Mouse (Mus musculus) forebrain, embryonic 16.5 days (tissue): ENCODE results near the gene Cbx8. TPM values are rescaled to one million over a fixed set of nuclear protein-coding genes. Genes with fewer than 3 reads are reported as not detected.

Experiments used
- ATAC-seq: fragments of 200-750 bp; cut with Nextera tagmentation; 2 replicates; pipeline ENCODE4 v1.8.0; 2017; ENCODE audit warnings: mild to moderate bottlenecking, moderate library complexity
- H3K27ac ChIP-seq: fragments of 300-500 bp; sonication (generic); 2 replicates; pipeline ENCODE4 v1.5.1; 2014; ENCODE audit warnings: low read length, control low read depth
- H3K27me3 ChIP-seq: fragments of 300-500 bp; sonication (generic); replicated peaks from 2 replicates; pipeline ENCODE4 v1.6.1; 2014; ENCODE audit warnings: low read length; ENCODE audit not compliant: control insufficient read depth, insufficient read depth
- H3K36me3 ChIP-seq: fragments of 300-500 bp; sonication (generic); 2 replicates; pipeline ENCODE4 v1.6.1; 2014; ENCODE audit not compliant: control insufficient read depth, insufficient read depth
- H3K4me1 ChIP-seq: fragments of 300-500 bp; sonication (generic); replicated peaks from 2 replicates; pipeline ENCODE4 v1.6.1; 2014; ENCODE audit warnings: low read length; ENCODE audit not compliant: control insufficient read depth, insufficient read depth
- H3K4me2 ChIP-seq: fragments of 300-500 bp; sonication (generic); 2 replicates; pipeline ENCODE4 v1.6.1; 2014; ENCODE audit warnings: mild to moderate bottlenecking, low read length, control low read depth
- H3K4me3 ChIP-seq: fragments of 300-500 bp; sonication (generic); replicated peaks from 2 replicates; pipeline ENCODE4 v1.5.1; 2014; ENCODE audit warnings: mild to moderate bottlenecking, low read length, control low read depth
- H3K9ac ChIP-seq: fragments of 300-500 bp; sonication (generic); replicated peaks from 2 replicates; pipeline ENCODE4 v1.6.1; 2014; ENCODE audit warnings: low read depth, low read length, control low read depth
- H3K9me3 ChIP-seq: fragments of 300-500 bp; sonication (generic); 2 replicates; pipeline ENCODE4 v1.6.1; 2016; ENCODE audit warnings: low read length; ENCODE audit not compliant: control insufficient read depth
- WGBS: fragments of 180-500 bp; shearing (Covaris S2); extraction: QIAGEN DNeasy Blood & Tissue Kit; methylation state at CpG from one replicate; pipeline ENCODE4 v1.1.7; 2014; 5-methylcytosine and 5-hydroxymethylcytosine counted together
- polyA plus RNA-seq: library from polyadenylated mRNA; unstranded; fragments of >200 nt; fragmentation: Nextera tagmentation; extraction: Ambion mirVana; gene quantifications from 2 replicates; pipeline ENCODE4 v1.2.1, GENCODE M21; 2015

The Cbx8 gene
- polyA plus RNA-seq, 1 experiment from 2014 or later, result 12.3 TPM

DNA sequence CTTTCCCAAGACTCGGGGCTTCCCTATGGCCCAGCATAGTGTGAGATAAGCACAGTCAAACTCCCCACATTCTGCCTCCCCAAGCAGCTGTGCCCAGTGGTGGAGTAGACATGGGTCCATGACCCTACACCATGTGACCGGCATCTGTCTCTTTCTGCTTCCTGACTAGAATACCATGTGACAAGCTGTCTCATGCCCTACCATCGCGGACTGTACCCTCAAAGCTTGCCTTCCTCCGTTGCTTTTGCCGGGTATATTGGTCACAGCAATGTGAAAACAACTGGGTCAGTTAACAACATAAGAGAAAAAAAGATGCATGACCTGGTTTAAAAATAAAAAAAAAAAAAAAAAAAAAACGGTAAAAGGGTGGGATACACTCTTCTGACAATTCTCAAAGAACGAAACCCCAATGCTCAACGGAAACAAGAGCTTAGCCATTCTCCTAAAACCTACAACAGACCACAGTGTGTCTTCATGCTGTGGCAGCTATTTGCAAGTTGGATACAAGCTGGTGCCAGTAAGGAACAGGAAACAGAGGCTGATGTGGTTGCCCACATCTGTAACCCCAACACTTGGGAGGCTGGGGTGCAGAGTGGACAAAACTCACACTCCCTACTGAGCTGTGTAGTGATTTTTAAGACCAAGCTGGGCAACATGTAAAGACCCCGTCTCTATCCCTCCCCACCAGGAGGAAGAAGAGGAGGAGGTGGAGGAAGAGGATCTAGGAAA, 35.1 kb downstream of the Cbx8 start:
- Histone ChIP-seq H3K9ac (no peak overlapping the region), H3K9me3 (peaks cover 3% of the 10 kb centered on the region; the same call in 1 of the 2 replicates), H3K36me3 (no peaks in the 10 kb centered on the region), H3K4me3 (no peak overlapping the region), H3K27me3 (0 out of 2 replicates have a peak, but pooled peaks cover 2% of the 10 kb centered on the region), H3K4me2 (no peak overlapping the region), H3K27ac (no peak overlapping the region), H3K4me1 (no peaks in the 10 kb centered on the region)
- 89% methylated on average over 10 of the region's 10 CpGs for WGBS
- no peak for ATAC-seq

GRCm38 (mm10) chr11:119001493-119002128, 39.2 kb downstream of the Cbx8 start:
- H3K9me3 ChIP-seq, result peaks cover 3% of the 10 kb centered on the region; the same call in 1 of the 2 replicates
- no peak overlapping the region for H3K9ac ChIP-seq
- H3K4me2 ChIP-seq, result no peak overlapping the region
- H3K36me3 ChIP-seq, result no peaks in the 10 kb centered on the region
- no peak for ATAC-seq
- no peak overlapping the region for H3K4me3 ChIP-seq
- H3K27me3 ChIP-seq, result 0 out of 2 replicates have a peak, but pooled peaks cover 2% of the 10 kb centered on the region
- peaks cover 11% of the 10 kb centered on the region for H3K4me1 ChIP-seq
- no peak overlapping the region for H3K27ac ChIP-seq
- 81% methylated on average over 4 of the region's 4 CpGs for WGBS

GRCm38 (mm10) chr11:119000877-119001276, 39.9 kb downstream of the Cbx8 start:
- H3K27me3 ChIP-seq, result 0 out of 2 replicates have a peak, but pooled peaks cover 2% of the 10 kb centered on the region
- H3K36me3 ChIP-seq, result no peaks in the 10 kb centered on the region
- H3K4me1 ChIP-seq, result peaks cover 11% of the 10 kb centered on the region
- H3K27ac ChIP-seq, result no peak overlapping the region
- no peak for ATAC-seq
- H3K9me3 ChIP-seq, result peaks cover 3% of the 10 kb centered on the region; the same call in 1 of the 2 replicates
- H3K4me3 ChIP-seq, result no peak overlapping the region
- 75% methylated on average over 2 of the region's 2 CpGs for WGBS
- H3K9ac ChIP-seq, result no peak overlapping the region
- H3K4me2 ChIP-seq, result no peak overlapping the region

- peak overlapping the region; percentile 31 for H3K9ac ChIP-seq
- peak; percentile 51 for ATAC-seq
- 2% methylated on average over 26 of the region's 26 CpGs for WGBS
Measured at GRCm38 (mm10) chr11:118999361-118999804, 41.4 kb downstream of the Cbx8 start.

GRCm38 (mm10) chr11:118998540-118999265, 42.1 kb downstream of the Cbx8 start:
- Histone ChIP-seq H3K4me2 (peak overlapping the region; percentile 57), H3K9me3 (peaks cover 3% of the 10 kb centered on the region; the same call in 1 of the 2 replicates), H3K27me3 (0 out of 2 replicates have a peak, but pooled peaks cover 2% of the 10 kb centered on the region), H3K9ac (peak overlapping the region; percentile 31), H3K4me3 (peak overlapping the region; percentile 30), H3K36me3 (no peaks in the 10 kb centered on the region), H3K27ac (no peak overlapping the region; the same call in 1 of the 2 replicates), H3K4me1 (peaks cover 17% of the 10 kb centered on the region)
- WGBS, result 3% methylated on average over 30 of the region's 30 CpGs
- peak; percentile 90 for ATAC-seq

More at GRCm38 (mm10) chr11:118999361-118999804, 41.4 kb downstream of the Cbx8 start:
- peak overlapping the region; percentile 57 for H3K4me2 ChIP-seq
- H3K9me3 ChIP-seq, result peaks cover 3% of the 10 kb centered on the region; the same call in 1 of the 2 replicates
- H3K27ac ChIP-seq, result no peak overlapping the region
- H3K4me3 ChIP-seq, result peak overlapping the region; percentile 30
- H3K4me1 ChIP-seq, result peaks cover 17% of the 10 kb centered on the region
- no peaks in the 10 kb centered on the region for H3K36me3 ChIP-seq
- 0 out of 2 replicates have a peak, but pooled peaks cover 2% of the 10 kb centered on the region for H3K27me3 ChIP-seq

DNA sequence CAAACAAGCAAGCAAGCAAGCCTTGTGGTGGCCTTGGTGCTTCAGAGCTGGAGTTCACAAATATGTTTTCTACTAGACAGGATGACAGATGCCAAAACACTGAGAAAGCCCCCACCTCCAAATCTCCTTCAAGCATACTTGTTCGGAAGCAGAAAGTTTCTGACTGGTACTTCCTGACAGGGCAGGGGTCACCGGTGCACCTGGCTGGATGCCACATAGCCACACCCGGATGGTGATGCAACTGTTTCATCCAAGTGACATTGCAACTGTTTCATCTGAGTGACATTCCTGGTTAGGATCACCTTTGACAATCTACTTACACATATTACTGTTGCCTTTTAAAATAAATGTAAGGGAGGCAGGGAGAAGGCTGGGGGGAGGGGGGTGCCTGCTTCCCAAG, 43.6 kb downstream of the Cbx8 start:
- H3K4me2 ChIP-seq, result no peak overlapping the region
- peaks cover 17% of the 10 kb centered on the region for H3K4me1 ChIP-seq
- no peaks in the 10 kb centered on the region for H3K36me3 ChIP-seq
- 0 out of 2 replicates have a peak, but pooled peaks cover 2% of the 10 kb centered on the region for H3K27me3 ChIP-seq
- no peak overlapping the region for H3K4me3 ChIP-seq
- no peak for ATAC-seq
- H3K9me3 ChIP-seq, result peaks cover 3% of the 10 kb centered on the region; the same call in 1 of the 2 replicates
- no peak overlapping the region for H3K27ac ChIP-seq
- whole genome bisulfite sequencing, result 83% methylated on average over 3 of the region's 3 CpGs
- H3K9ac ChIP-seq, result no peak overlapping the region

DNA sequence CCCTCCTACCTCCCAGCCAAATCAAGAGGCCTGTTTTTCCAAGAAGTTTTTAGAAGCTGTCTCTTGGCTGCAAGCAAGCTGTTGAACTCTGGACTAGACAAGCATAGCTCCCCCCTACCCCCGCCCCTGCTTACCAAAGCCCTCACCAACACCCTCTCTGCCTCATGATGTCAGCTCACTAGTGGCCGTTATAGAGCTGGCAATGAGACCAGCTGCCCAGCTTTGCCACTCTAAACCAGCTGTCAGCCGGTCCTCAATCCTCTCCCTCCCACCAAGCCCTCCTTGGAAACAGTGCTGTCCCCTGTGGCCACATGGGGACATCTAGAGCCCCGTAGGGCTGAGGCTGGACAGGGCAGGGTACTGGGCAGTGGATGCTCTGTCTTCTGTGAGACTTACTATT, 45.3 kb downstream of the Cbx8 start:
- Histone ChIP-seq H3K27me3 (no peaks in the 10 kb centered on the region), H3K9me3 (no peaks in the 10 kb centered on the region), H3K4me2 (no peak overlapping the region), H3K4me1 (peaks cover 17% of the 10 kb centered on the region), H3K9ac (no peak overlapping the region), H3K36me3 (no peaks in the 10 kb centered on the region), H3K27ac (no peak overlapping the region), H3K4me3 (no peak overlapping the region)
- WGBS, result 24% methylated on average over 4 of the region's 4 CpGs
- no peak for ATAC-seq

- H3K27me3 ChIP-seq, result no peaks in the 10 kb centered on the region
- H3K9me3 ChIP-seq, result no peaks in the 10 kb centered on the region
- 65% methylated on average over 3 of the region's 3 CpGs for WGBS
- no peak overlapping the region for H3K4me3 ChIP-seq
- no peaks in the 10 kb centered on the region for H3K36me3 ChIP-seq
- no peak overlapping the region for H3K9ac ChIP-seq
- H3K27ac ChIP-seq, result no peak overlapping the region
- H3K4me1 ChIP-seq, result 0 out of 2 replicates have a peak, but pooled peaks cover 6% of the 10 kb centered on the region
- no peak overlapping the region for H3K4me2 ChIP-seq
- no peak for ATAC-seq
Measured at GRCm38 (mm10) chr11:118992781-118993180, 48.0 kb downstream of the Cbx8 start.

DNA sequence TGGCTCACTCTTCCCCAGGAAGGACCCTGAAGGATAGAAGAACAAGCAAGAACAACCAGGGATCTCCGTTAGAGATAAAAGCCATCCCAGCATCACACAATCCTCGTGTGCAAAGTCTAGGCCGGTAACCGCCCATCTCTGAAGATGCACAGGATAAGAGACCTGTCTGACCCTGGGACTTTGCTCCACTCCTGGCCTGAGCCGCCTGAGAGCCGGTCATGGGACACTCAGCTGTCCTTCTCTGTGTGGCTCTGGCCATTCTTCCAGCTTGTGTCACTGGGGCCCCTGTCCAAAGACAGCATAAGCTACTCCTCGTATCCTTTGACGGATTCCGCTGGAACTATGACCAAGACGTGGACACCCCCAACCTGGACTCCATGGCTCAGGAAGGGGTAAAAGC, 52.8 kb downstream of the Cbx8 start, which contains the start of gene Enpp7:
Enpp7 (plus strand) TSS at position 190 of the 400 bp plus-strand sequence.
- Histone ChIP-seq H3K4me1 (no peaks in the 10 kb centered on the region), H3K4me2 (no peak within 1 kb of the TSS), H3K4me3 (no peak within 1 kb of the TSS), H3K27ac (no peak within 1 kb of the TSS), H3K9ac (no peak within 1 kb of the TSS), H3K9me3 (no peaks in the 10 kb centered on the region), H3K27me3 (no peaks in the 10 kb centered on the region), H3K36me3 (no peaks in the 10 kb centered on the region)
- 92% methylated on average over 10 of the region's 10 CpGs for WGBS
- ATAC-seq, result no peak
